Mouse (Mus musculus): ENCODE measurements at regions not wholly inside any gene's neighbourhood (a gene's known extent, or its start where the extent isn't known, plus 50 kb on each side); places are given as distances from the start of the nearest gene placed in this dataset.

GRCm38 (mm10) chr17:22795213-22795612, 71.7 kb downstream of the Zfp945 start:
- Histone ChIP-seq H3K9ac (no peak overlapping the region), H3K27ac (no peak overlapping the region), H3K4me1 (no peaks in the 10 kb centered on the region), H3K27me3 (replicated peaks) (no peaks in the 10 kb centered on the region), H3K4me3 (no peak overlapping the region), H3K4me2 (no peak overlapping the region), H3K36me3 (replicated peaks) (peaks cover 23% of the 10 kb centered on the region), H3K9me3 (peaks cover 34% of the 10 kb centered on the region)
- 68% methylated on average over 5 of the region's 5 CpGs for WGBS
- ATAC-seq (replicated peaks), result no peak

- Histone ChIP-seq H3K9ac (no peak overlapping the region), H3K4me2 (no peak overlapping the region), H3K27me3 (replicated peaks) (no peaks in the 10 kb centered on the region), H3K4me3 (no peak overlapping the region), H3K9me3 (peaks cover 50% of the 10 kb centered on the region), H3K36me3 (replicated peaks) (peaks cover 39% of the 10 kb centered on the region), H3K4me1 (no peaks in the 10 kb centered on the region), H3K27ac (no peak overlapping the region)
- ATAC-seq (replicated peaks), result no peak
- 89% methylated on average over 2 of the region's 2 CpGs for WGBS
Observed at GRCm38 (mm10) chr17:22784481-22784880, 82.5 kb downstream of the Zfp945 start.

- ATAC-seq (replicated peaks), result no peak
- WGBS, result 59% methylated on average over 7 of the region's 7 CpGs
- H3K9ac ChIP-seq, result no peak overlapping the region
Observed at GRCm38 (mm10) chr17:22745736-22746135, 121.2 kb downstream of the Zfp945 start.

GRCm38 (mm10) chr17:22739581-22740178, 127.3 kb downstream of the Zfp945 start:
- peak; percentile 96 for ATAC-seq (replicated peaks)
- Histone ChIP-seq H3K36me3 (replicated peaks) (peaks cover 18% of the 10 kb centered on the region), H3K9ac (peak overlapping the region; percentile 63), H3K4me1 (peaks cover 12% of the 10 kb centered on the region), H3K4me2 (peak overlapping the region; percentile 61), H3K9me3 (peaks cover 8% of the 10 kb centered on the region; the same call in 1 of the 2 replicates), H3K27ac (peak overlapping the region; percentile 88), H3K4me3 (peak overlapping the region; percentile 63), H3K27me3 (replicated peaks) (no peaks in the 10 kb centered on the region)
- under 1% methylated on average over 25 of the region's 25 CpGs for WGBS

More at GRCm38 (mm10) chr17:22745736-22746135, 121.2 kb downstream of the Zfp945 start:
- Histone ChIP-seq H3K9me3 (no peaks in the 10 kb centered on the region), H3K27ac (no peak overlapping the region), H3K27me3 (replicated peaks) (no peaks in the 10 kb centered on the region), H3K36me3 (replicated peaks) (no peaks in the 10 kb centered on the region), H3K4me2 (no peak overlapping the region), H3K4me3 (no peak overlapping the region), H3K4me1 (no peaks in the 10 kb centered on the region)

DNA sequence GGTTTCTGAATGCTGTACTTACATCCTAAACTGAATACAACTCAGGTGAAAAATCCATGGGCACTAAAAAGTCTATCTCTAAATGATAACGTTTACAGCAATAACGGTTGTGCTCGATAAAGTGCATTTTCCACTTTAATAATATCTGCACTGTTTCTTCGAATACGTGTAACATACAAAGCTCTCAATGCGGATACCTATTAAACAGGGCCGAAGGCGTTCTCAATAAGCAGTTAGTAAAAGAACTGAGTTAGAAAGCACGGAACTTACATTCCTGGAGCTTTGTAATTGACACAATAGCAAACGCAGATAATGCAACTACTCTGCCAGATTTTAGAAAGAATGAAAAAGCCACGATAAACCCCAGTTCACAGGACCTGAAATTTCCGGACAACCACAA, 127.8 kb downstream of the Zfp945 start:
- Histone ChIP-seq H3K4me3 (peak overlapping the region; percentile 63), H3K9ac (peak overlapping the region; percentile 63), H3K36me3 (replicated peaks) (peaks cover 18% of the 10 kb centered on the region), H3K27ac (peak overlapping the region; percentile 88), H3K9me3 (peaks cover 8% of the 10 kb centered on the region; the same call in 1 of the 2 replicates), H3K27me3 (replicated peaks) (no peaks in the 10 kb centered on the region), H3K4me1 (peaks cover 12% of the 10 kb centered on the region), H3K4me2 (peak overlapping the region; percentile 61)
- WGBS, result 12% methylated on average over 12 of the region's 12 CpGs
- no peak; the same call in 1 of the 2 replicates for ATAC-seq (replicated peaks)

DNA sequence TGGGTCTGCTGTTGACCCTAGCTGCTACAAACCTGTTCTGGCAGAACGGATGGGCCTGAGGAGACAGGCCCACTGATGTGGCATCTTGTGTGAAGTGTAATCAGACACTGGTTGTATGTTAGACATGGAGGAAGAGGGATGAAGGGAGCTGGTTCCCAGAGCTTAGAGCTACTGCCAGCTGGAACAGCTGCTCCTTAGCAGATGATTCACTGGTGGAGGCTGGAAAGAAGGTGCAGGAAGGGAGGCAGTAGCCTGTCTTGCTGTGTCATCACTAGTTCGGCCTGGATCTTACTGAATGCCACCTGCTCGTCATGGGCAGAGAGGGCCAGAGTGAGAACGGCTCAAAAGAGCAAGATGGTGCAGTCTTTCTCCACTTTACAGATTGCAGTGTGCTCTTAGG, 130.6 kb downstream of the Zfp945 start:
- Histone ChIP-seq H3K9me3 (peaks cover 21% of the 10 kb centered on the region), H3K36me3 (replicated peaks) (peaks cover 18% of the 10 kb centered on the region), H3K9ac (no peak overlapping the region), H3K27me3 (replicated peaks) (no peaks in the 10 kb centered on the region), H3K4me3 (no peak overlapping the region), H3K4me1 (peaks cover 12% of the 10 kb centered on the region), H3K27ac (no peak overlapping the region), H3K4me2 (no peak overlapping the region)
- 89% methylated on average over 4 of the region's 4 CpGs for WGBS
- no peak for ATAC-seq (replicated peaks)
